Mouse (Mus musculus) inflammation-experienced regulatory T-cells, adult 6 months (primary cell): ENCODE measurements around the gene Apba1. TPM values are rescaled to one million over a fixed set of nuclear protein-coding genes. Genes with fewer than 3 reads are reported as not detected.

Experiments used
- ATAC-seq: one replicate; pipeline ENCODE4 v1.8.0; 2017
- polyA plus RNA-seq, 3 experiments: library from polyadenylated mRNA; unstranded; fragments of 100-300 nt; shearing (Covaris generic); gene quantifications; one replicate each; pipeline ENCODE4 v1.2.1; 2017

Gene Apba1
- polyA plus RNA-seq: under 1 TPM in 1 of 3 experiments, not detected in 2; 0.16 TPM

- peak; percentile 51 for ATAC-seq
Measured at GRCm38 (mm10) chr19:23758554-23759321, at the start of gene Apba1. TSS of gene Apba1 (plus strand) at chr19:23758887.

DNA sequence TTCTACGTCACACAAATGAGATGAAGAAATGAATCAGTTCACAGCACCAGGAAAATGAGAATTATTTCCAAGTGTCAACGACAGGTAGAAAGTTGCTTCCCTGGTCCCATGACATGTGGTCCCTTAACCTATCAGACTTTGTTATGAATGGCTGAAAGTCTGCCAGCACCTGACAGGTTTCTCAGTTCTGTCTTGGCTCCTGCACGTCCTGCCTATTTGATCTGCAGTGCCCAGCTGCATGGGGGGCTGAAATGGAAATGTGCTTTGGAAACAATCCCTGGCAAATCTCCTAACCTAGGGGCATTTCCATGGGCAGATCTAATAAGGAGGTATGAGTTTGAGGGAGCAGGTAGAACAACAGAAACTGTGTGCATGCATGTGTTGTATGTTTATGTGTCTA lies 12.2 kb upstream of the Apba1 start:
- ATAC-seq: no peak

DNA sequence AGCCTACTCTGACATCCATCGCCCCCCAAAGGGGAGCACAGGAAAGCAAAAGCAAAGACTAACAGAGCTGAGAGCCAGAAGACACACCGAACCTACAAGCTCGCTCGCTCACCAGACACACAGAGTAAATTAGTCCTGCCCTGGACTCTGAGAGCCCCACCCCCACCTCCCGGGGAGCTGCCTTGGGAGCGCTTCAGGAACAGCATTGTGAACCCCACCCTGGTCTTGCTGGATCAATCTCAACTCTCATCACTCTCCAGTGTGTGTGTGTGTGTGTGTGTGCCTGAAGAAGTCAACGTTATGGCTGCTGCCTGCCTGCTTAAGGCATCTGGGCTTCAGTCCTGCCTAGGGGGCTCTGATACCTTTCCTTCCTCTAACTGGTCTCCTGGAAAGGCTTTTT lies 1.7 kb upstream of the Apba1 start:
- ATAC-seq: no peak

DNA sequence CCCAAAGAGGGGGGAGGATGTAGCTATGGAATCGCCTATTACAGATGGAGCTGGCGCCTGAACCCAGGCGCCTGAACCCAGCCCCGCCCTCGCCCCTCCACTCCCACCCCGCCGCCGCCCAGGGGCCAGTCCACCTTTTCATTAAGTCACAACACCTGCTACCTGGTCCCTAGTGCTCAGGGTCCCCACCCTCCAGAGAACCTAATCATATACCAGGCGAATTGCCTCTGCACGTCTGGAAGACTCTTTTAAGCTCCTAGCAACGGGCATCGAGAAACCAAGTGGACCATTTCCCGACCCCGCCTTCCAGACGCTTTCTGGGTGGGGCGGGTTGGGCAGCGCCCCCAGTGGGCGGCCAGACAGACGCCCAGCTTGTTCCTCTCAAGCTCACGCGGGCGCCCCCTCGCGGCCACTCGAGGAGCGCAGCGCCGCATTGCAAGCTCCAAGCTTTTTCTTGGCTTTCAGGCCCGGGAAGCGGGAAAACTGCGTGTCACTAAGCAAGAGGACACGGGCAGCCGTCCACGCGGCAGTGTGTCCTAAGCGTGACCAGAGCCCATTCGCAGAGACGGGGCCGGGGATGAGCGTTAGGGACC lies 630 bp upstream of the Apba1 start:
- peak; percentile 67 for ATAC-seq

DNA sequence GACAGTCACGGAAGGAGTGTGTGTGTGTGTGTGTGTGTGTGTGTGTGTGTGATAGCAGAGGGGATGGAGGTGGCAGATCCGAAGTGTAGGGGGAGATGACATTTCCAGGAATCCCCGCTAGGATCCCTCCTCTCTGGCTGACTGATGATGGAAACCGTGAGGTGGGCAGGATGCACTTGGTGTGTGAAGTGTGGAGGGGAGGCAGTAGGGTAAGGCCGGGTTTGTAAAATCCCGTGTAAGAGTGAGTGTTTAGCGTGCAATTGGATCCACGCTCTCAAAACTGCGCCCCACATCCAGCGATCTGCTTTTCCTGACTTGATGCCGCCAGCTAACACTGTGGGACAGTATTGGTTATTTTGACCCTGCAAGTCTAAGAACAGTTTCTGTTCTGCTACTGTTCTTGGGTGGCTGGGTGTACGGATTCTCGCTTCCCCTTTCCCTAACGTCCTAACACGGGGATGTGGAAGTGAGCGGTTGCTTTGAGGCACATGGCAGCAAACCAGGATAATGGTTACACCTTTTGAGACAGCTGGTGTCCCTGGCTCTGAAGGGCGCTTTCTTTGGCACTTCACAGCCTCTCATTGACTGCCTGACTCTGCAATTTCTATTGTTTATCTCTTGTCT lies 747 bp downstream of the Apba1 start:
- ATAC-seq: no peak

DNA sequence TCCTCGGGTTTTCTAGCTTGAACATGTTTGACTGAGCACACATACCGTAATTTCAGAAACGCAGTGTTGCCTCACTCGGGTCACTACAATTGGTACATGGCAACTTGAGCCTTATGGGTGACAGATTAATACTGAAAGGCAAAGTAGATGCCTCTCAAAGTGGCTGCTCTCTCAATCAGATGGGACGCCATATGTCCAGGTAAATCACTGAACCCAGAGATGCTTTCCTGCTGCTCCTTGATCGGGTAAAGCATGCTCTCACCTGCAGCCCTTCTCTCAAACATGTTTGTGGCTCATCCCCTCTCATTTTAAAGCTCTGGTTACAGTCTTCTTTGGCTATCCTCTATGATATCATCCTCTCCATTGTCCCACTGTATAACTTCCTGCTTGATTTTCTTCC lies 4.7 kb downstream of the Apba1 start:
- no peak for ATAC-seq

GRCm38 (mm10) chr19:23764051-23764450 lies 5.4 kb downstream of the Apba1 start:
- no peak for ATAC-seq

GRCm38 (mm10) chr19:23768864-23769263 lies 10.2 kb downstream of the Apba1 start:
- no peak for ATAC-seq

DNA sequence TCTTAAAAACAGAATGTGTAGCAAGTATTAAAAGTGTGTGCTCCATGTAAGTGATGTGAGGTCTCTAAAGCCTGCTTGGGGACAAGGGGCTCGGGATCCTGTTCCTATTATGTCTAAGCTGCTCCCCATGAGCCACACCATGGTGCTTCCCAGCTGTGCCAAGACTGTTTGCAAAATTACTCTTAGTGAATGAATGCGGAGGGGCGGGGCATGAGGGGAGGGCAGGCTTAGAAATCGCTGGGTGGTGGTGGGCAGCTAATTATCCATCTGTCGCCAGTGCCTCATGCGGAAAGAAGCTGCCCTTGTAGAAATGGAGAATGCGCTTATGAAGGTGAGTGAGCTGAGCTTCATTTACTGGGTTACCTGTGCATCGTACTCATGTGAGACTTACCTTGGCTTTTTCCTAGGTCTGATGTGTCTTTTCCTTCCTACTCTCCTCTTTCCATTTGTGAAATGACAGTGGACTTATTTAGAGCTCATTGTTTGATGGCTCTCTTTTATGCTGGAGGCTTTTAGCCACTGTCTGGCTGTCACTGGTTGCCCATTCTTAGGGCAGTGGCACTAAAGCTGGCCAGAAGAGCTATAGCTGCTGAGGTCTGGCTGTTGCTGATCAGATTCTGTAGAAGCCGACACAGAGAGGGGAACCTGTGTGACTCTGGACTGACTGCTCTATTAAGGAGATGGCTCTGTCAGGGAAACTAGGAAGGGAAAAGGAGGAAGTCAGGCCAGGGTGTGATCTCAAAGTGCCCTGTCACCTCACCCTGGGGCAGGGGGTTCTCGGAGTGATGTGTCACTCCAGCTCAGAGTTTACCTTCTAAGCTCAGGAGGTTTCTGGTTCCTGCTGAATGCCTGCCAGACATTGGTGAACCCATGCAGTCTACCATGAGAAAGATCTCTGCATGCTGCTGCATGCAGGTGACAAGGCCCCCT lies 12.1 kb downstream of the Apba1 start:
- no peak for ATAC-seq

GRCm38 (mm10) chr19:23771971-23772370 lies 13.3 kb downstream of the Apba1 start:
- no peak for ATAC-seq

- ATAC-seq: no peak
Measured at GRCm38 (mm10) chr19:23775356-23775755, 16.7 kb downstream of the Apba1 start.

- ATAC-seq: no peak
Measured at GRCm38 (mm10) chr19:23779130-23779529, 20.4 kb downstream of the Apba1 start.

DNA sequence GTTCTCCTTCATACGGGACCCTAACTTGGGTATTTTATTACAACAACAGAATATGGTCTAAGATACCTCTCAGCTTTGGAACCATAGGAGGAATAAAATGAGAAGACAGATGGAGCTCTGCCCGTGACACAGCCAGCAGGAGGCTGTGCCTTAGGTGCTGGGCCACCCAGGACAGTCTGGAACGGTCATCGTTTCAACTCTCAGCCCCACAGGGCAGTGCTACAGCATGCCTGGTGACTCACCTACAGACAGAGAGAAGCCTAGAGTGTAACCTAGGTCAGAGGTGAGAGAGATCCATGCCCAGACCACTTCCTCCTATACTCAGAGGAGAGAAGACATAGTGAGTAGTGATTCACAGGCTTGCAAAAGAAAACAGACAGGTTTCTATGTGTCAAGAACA lies 21.4 kb downstream of the Apba1 start:
- no peak for ATAC-seq

- no peak for ATAC-seq
Measured at GRCm38 (mm10) chr19:23781968-23782367, 23.3 kb downstream of the Apba1 start.

DNA sequence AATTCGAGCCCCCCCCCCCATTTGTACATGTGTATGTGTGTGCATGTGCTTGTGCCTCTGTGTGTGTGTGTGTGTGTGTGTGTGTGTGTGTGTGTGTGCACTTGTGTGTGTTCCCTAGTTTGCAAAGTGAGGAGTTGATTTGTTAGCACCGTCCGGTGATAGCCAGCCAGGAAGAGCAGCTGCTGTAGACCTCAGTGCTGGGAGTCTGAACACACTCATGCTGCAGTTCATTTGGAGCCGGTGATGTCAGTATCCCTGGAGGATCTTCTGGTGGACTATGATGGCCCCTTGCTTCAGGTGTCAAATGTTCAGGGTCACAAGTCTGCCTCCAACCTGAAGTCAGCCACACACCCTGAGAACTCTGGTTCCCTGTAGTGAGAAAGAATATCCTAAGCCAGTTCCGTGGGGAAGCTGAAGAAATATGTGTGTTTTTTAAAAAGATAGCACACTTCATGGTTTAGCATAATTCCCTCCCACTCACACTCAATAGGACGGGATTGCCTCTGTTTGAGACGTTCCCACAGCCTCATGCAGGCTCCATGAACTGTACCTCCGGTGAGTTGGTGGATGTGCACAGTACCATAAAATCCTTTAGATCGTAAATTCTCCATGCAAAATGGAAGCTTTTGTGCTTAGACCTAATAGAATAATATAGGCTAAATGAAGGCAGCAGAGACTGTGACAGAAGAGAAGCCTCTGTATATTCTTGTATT lies 29.9 kb downstream of the Apba1 start:
- no peak for ATAC-seq

GRCm38 (mm10) chr19:23791704-23792103 lies 33.0 kb downstream of the Apba1 start:
- no peak for ATAC-seq

GRCm38 (mm10) chr19:23792559-23792958 lies 33.9 kb downstream of the Apba1 start:
- ATAC-seq: no peak

GRCm38 (mm10) chr19:23794491-23794890 lies 35.8 kb downstream of the Apba1 start:
- ATAC-seq: no peak

GRCm38 (mm10) chr19:23795156-23795555 lies 36.5 kb downstream of the Apba1 start:
- no peak for ATAC-seq

- no peak for ATAC-seq
Measured at GRCm38 (mm10) chr19:23801174-23801573, 42.5 kb downstream of the Apba1 start.

- no peak for ATAC-seq
Measured at GRCm38 (mm10) chr19:23803221-23803870, 44.7 kb downstream of the Apba1 start.

GRCm38 (mm10) chr19:23806796-23807195 lies 48.1 kb downstream of the Apba1 start:
- ATAC-seq: no peak
